In the genomic region with DNA sequence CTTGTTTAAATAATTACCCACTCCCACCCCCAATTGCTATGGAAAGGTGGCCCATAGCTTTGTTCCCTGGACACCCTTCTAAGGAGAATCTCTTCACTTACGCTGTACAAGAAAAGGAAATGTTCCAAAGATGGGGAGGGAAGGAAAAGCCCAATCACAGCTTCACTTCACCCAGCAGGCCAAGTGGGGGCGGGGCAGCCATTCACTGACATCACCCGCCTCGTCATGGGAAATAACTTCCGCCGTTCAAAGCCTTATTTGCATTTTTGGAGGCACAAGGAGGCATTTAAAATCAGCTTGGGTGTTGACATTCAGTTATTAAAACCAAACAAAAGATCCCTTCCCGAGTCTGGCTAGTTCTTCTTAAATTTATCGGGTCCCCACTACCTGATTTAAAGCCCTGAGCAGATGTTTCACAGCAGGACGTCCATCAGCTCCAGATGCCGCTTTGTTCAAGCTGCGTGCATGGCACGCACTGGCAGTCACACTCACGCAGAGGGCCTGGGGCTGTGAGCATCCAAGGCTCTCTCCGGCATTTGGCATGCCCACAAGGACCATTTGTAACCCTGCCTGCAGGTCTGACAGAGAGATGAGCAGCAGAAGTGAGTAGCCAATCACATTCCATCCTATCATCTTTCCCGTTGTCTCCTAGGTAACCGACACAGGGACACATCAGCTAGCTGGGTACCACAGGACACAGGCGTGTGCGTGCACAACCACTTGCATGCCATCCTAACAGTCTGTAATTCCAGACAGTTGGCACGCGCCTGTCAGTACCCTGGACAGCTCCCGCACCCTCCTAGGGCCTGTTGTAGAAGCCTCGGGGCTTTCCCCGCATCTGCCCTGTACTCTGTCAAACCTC, we compare ENCODE assay signal across 9 mouse cellular contexts. TPM values are rescaled to one million over a fixed set of nuclear protein-coding genes. Genes with fewer than 3 reads are reported as not detected.
A peak's percentile ranks its signal among the peaks of the same experiment; 100 is the strongest.
DNase-seq lines count a peak whose midpoint lies in the region; ATAC-seq lines count a peak whose summit lies in the region.
"Had no signal": no experiment of that assay in that cellular context is flagged by ENCODE, and none has a peak within 500 bp of the region (broad histone marks: within the 10 kb centered on the region; RNA-seq: fewer than 3 reads in every experiment).

No protein-coding gene starts in this region.

- peak; percentile 80 for ATAC-seq in forebrain, embryonic 11.5 days (replicated peaks; ENCODE audit: low FRiP score)
- peak; percentile 83 for ATAC-seq in megakaryocyte-erythroid progenitor cell, adult 5-6 weeks (replicated peaks; ENCODE audit: low FRiP score, low TSS enrichment, poor library complexity, severe bottlenecking)

- H3K9me3 ChIP-seq in forebrain, embryonic 11.5 days (ENCODE audit: control insufficient read depth, low read length) = no peaks in the 10 kb centered on the region
- H3K9me3 ChIP-seq: embryonic facial prominence, embryonic 13.5 days had no signal

- H3K36me3 ChIP-seq in forebrain, embryonic 11.5 days (ENCODE audit: control insufficient read depth, insufficient read depth, low read length) = no peaks in the 10 kb centered on the region
- H3K36me3 ChIP-seq: embryonic facial prominence, embryonic 13.5 days had no signal

- peaks cover 12% of the 10 kb centered on the region; the same call in 1 of the 2 replicates for H3K4me1 ChIP-seq in forebrain, embryonic 11.5 days (replicated peaks; ENCODE audit: control insufficient read depth, insufficient read depth, low read length)

- H3K27me3 ChIP-seq in forebrain, embryonic 11.5 days (ENCODE audit: control insufficient read depth, insufficient read depth, low read length) = peaks cover 31% of the 10 kb centered on the region

- H3K9ac ChIP-seq in forebrain, embryonic 11.5 days (ENCODE audit: low read length) = no peak overlapping the region; the same call in 1 of the 2 replicates
- H3K9ac ChIP-seq: embryonic facial prominence, embryonic 13.5 days had no signal

- peak overlapping the region; percentile 15 for H3K4me3 ChIP-seq in forebrain, embryonic 11.5 days (ENCODE audit: low read depth, low read length)
- H3K4me3 ChIP-seq: embryonic facial prominence, embryonic 13.5 days had no signal

- 5% methylated on average over 23 of the region's 23 CpGs for WGBS in forebrain, embryonic 11.5 days

- peak; percentile 39 to 45 for DNase-seq in B cell, adult 2 months
- DNase-seq in adipocyte (ENCODE audit: low spot score) = peak; percentile 79
- DNase-seq in forebrain, embryonic 11.5 days (ENCODE audit: low spot score) = peak; percentile 89
- peak; percentile 89 for DNase-seq in heart, postnatal 4 days
- peak; percentile 60 to 70 for DNase-seq in layer of hippocampus, postnatal 14 days (ENCODE audit: low spot score in 2 of 2)
- DNase-seq in right cerebral cortex, postnatal 14 days = peak; percentile 83
- DNase-seq in cerebellum, adult 11 months = no peak

- peak overlapping the region; percentile 46 for H3K4me2 ChIP-seq in forebrain, embryonic 11.5 days (ENCODE audit: low read depth, low read length, severe bottlenecking)
- H3K4me2 ChIP-seq: embryonic facial prominence, embryonic 13.5 days had no signal

- peak overlapping the region; percentile 64 for H3K27ac ChIP-seq in forebrain, embryonic 11.5 days (ENCODE audit: low read depth, low read length)
- H3K27ac ChIP-seq: embryonic facial prominence, embryonic 13.5 days had no signal

RNA-seq across cellular contexts. Expression of a gene that starts 12.2 kb away (rescaled TPM):
- polyA plus RNA-seq in forebrain, embryonic 11.5 days (2014; fragmentation: Nextera tagmentation; extraction: Ambion mirVana) = 0.52 and 0.55 TPM in 2 replicates
- 10 to 100 TPM; 18.8 to 19.6 TPM for total RNA-seq in heart, postnatal 4 days (2021)
- 1 to 10 TPM; 7.9 to 9.6 TPM for total RNA-seq in layer of hippocampus, postnatal 14 days (2021)
- not detected in 2 replicates for total RNA-seq in megakaryocyte-erythroid progenitor cell, adult 5-6 weeks (2014; fragmentation: Nextera tagmentation)
- 0.08 TPM in 1 of 2 replicates, not detected in the other for total RNA-seq in megakaryocyte-erythroid progenitor cell, adult 5-6 weeks (2017)

RNA-seq across cellular contexts. Expression of a gene that starts 38.6 kb away (rescaled TPM):
- 41.4 and 47.7 TPM in 2 replicates for polyA plus RNA-seq in forebrain, embryonic 11.5 days (2014; fragmentation: Nextera tagmentation; extraction: Ambion mirVana)
- 10 to 100 TPM; 11.7 to 12.1 TPM for total RNA-seq in heart, postnatal 4 days (2021)
- 10 to 100 TPM; 21.6 to 25.3 TPM for total RNA-seq in layer of hippocampus, postnatal 14 days (2021)
- 23.6 and 43.2 TPM in 2 replicates for total RNA-seq in megakaryocyte-erythroid progenitor cell, adult 5-6 weeks (2014; fragmentation: Nextera tagmentation)
- total RNA-seq in megakaryocyte-erythroid progenitor cell, adult 5-6 weeks (2017) = 69.8 and 72.5 TPM in 2 replicates

Comparison
In these comparisons a context has a peak if more than half of its experiments do, and no peak if none do; other contexts are left out.
1. RNA of a gene that starts 12.2 kb away (total RNA-seq): 18.8 to 19.6 TPM in heart, postnatal 4 days and 7.9 to 9.6 TPM in layer of hippocampus, postnatal 14 days; 0.08 TPM in megakaryocyte-erythroid progenitor cell, adult 5-6 weeks; every median in the first group is over 4 times any median in the second.